Mouse (Mus musculus) cortical plate, adult 2 months (tissue): ENCODE data around the gene Gm16181.

ENCODE experiments used
- CTCF ChIP-seq: fragments of 200-500 bp; IDR thresholded peaks from 2 replicates; pipeline ENCODE4 v1.5.1; 2011; ENCODE audit warnings: mild to moderate bottlenecking, control low read depth, low read length; ENCODE audit not compliant: insufficient read depth; ENCODE audit errors: extremely low read depth
- POLR2A ChIP-seq: fragments of 200-500 bp; IDR thresholded peaks from 2 replicates; pipeline ENCODE4 v1.6.1; 2011; ENCODE audit warnings: mild to moderate bottlenecking, low read length, control low read depth; ENCODE audit not compliant: insufficient read depth; ENCODE audit errors: extremely low read depth

- TF ChIP-seq POLR2A, result no peak
- no peak for TF ChIP-seq CTCF
Measured at GRCm38 (mm10) chr17:35258492-35259478, 38.2 kb downstream of the Gm16181 start.
